Comparison of ENCODE assay signal across 7 mouse cellular contexts in the genomic region with DNA sequence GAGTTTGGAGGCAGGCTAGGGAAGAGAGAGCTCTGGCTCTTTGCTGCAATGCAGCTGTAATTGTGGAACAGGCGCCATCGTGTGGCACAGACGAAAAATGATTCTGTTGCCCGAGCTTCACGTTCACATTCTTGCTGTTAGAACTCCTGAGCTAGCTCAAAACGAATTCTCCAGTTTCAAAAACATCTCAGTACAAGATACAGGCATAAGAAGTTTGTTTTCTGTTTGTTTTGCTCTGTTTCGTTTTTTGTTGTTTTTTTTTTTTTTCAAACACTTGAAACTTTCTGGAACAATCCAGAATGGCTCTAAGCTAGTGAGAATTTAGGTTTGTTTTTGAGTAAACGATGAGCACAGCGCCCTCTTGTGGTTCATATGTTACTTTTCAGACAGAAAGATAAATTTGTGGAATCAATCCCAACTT.
DNase-seq lines count a peak whose midpoint lies in the region; ATAC-seq lines count a peak whose summit lies in the region.

No protein-coding gene starts in this region.

- intact Hi-C loops in gastrocnemius, postnatal 14 days (cut with DNase I; ENCODE audit: low total_unique reads): no loop called here

- ATAC-seq in megakaryocyte progenitor cell, adult 5-6 weeks (replicated peaks; ENCODE audit: poor library complexity): peak; percentile 100

- DNase-seq in ZHBTc4 (ENCODE audit: low read depth, low spot score): peak; percentile 89
- peak; percentile 57 to 77 for DNase-seq in cerebellum, postnatal 25 days
- peak; percentile 75 for DNase-seq in gastrocnemius, postnatal 14 days
- DNase-seq in induced T-regulatory cell, adult 2 months (ENCODE audit: low read depth): peak; percentile 79
- DNase-seq in left cerebral cortex, adult 8-10 months (ENCODE audit: low spot score in 2 of 2): peak; percentile 18 to 33
- peak; percentile 66 for DNase-seq in right cerebral cortex, postnatal 25 days

Comparison
In these comparisons a context has a peak if more than half of its experiments do, and no peak if none do; other contexts are left out.
1. Peak in every context shown above with its lines: DNase-seq and ATAC-seq.
2. DNase-seq: peak in every context shown above with its lines; median percentile 89 in ZHBTc4; 79 in induced T-regulatory cell, adult 2 months; 75 in gastrocnemius, postnatal 14 days; 67 in cerebellum, postnatal 25 days; 66 in right cerebral cortex, postnatal 25 days; 26 in left cerebral cortex, adult 8-10 months.